Mouse (Mus musculus) left cerebral cortex, postnatal 10 days (tissue): ENCODE data around the gene Stn1. TPM values are rescaled to one million over a fixed set of nuclear protein-coding genes. Genes with fewer than 3 reads are reported as not detected.

Experiments
- DNase-seq, 2 experiments: peaks; one replicate each; pipeline ENCODE4 v3.0.0; 2021 to 2022; ENCODE audit warnings: low spot score in 2 of 2, mixed read lengths in 1 of 2; ENCODE audit errors: extremely low spot score in 1 of 2
- intact Hi-C: fragments of 180-260 bp; cut with DNase I; formaldehyde crosslinking; loops from one replicate; pipeline ENCODE4 v1.15.1; 2025
- total RNA-seq, 2 experiments: library from RNA; stranded (reverse); gene quantifications; 2 replicates each; pipeline ENCODE4 v1.2.3; 2021

The Stn1 gene
- total RNA-seq, 2 experiments from 2014 or later, result 33.9 to 39.4 TPM

DNA sequence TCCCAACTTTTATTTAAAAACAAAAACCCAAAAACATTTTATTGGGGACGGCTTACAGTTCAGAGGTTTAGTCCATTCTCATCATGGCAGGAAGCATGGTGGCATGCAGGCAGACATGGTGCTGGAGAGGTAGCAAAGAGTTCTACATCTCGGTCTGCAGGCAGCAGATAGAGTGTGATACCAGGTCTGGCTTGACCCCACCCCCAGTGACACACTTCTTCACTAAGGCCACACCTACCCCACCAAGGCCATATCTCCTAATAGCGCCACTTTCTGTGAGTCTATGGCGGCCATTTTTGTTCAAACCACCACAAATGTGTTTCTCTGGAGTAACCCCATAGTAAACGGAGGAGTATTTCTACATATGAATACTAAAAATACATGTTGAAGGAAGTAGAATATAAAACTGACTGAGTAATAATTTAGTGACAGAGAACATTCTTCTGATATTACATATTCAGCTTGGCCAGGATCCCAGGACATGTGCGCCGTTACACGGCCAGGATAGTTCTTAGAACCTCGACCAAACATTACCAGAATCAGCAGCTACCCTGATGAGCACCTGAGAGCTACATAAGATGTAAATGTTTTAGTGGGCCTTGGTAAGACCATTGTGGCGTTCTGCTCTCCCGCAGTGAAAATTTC is 11.2 kb upstream of the Stn1 start:
- no peak for DNase-seq
- intact Hi-C loops, result no loop called here

GRCm38 (mm10) chr19:47545528-47545927 is 8.2 kb upstream of the Stn1 start:
- no peak for DNase-seq
- intact Hi-C loops, result no loop called here

- intact Hi-C loops, result no loop called here
- no peak for DNase-seq
Observed at GRCm38 (mm10) chr19:47545055-47545454, 7.7 kb upstream of the Stn1 start.

DNA sequence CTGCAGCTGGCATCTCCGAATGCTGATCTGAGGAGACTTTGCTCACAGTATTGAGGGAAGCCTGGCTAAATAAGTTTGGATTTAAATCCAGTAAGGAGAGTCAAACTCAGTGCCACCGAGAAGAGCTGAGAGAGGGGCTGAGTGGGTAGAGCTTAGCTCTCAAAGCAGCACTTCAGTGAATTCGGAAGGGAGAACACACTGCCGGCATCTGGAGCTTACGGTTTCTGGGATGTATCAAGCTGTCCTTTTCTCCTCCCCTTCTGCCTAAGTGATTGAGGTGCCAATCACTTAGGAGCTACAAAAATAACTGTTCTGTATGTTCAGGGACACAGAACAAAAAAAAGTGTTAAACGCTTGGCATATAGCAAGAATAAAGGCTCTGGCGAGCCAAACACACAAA is 5.1 kb upstream of the Stn1 start:
- intact Hi-C loops, result no loop called here
- DNase-seq, result no peak

DNA sequence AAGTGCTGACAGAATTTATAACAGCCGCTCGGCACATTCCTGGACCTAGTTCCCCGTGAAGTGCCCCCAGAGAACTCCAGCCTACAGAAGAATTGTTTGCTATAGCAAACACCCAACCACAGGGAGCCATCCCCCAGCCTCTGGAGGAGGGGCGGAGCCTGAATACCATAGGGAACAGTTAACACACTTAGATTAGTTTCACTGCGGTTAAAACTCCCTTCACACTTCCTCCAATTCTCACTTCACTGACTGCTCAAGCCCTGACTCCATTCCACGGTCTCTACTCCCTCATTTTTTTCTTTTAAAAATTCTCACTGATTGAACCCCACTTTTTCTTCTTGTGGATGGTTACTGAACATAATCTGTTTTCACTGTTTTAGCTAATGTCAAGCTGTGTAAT is 1.5 kb upstream of the Stn1 start:
- intact Hi-C loops, result no loop called here
- no peak for DNase-seq

DNA sequence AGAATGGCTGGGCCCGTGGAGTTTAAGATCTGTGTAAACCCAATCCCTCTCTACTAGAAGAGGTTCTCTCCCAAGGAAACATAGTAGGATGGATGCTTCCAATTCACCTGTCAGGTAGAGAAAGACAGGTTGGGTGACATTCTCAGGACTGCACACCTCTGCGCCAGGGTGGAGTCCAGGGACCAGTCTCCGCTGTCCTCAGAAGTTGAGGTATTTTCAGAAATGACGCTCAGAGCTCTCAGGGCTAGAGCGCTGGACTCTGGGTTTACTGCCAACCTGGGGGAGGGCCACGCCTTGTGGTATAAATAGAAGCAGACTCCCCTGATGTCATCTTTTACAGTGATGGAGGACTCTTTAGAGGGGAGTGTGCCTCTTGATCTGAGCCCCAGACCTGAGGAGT is 572 bp upstream of the Stn1 start:
- intact Hi-C loops, result no loop called here
- DNase-seq, result no peak

DNA sequence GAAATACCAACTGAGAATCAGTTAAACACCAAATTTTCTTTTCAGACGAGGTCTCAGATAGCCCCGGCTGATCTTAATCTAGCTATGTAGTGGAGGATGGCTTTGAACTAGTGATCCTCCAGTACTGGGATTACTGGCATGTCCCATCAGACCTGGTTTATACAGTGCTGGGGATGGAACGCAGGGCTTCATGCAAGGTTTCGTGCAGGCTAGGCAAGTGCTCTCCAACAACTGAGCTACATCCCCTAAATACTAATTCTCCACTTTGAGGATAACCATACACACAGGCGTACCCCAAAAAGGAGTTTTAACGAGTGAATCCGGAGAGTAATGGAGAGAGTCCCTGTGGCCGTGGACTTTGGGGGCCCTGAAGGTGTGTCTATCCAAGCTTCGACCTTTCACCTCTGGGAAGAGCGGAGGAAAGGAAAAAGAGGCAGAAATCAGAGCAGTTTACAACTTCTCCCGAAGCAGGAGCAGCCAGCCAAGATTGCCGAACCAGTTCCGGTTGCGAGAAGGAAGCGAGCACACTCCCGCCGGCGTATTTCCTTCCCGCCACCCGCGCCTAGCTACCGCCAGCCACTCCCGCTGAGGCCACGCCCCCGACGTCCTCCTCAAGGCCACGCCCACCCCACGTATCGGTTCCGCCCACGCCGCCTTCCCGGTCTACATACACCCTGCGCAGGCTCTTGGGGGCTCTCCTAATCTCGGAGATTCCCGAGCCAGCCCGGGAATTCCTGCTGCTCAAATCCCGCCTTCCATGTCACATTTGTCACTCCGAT is 597 bp downstream of the Stn1 start:
- peak; percentile 96 to 100 for DNase-seq
- intact Hi-C loops, result no loop called here

- peak in 1 of 2 experiments; percentile 54 for DNase-seq
- intact Hi-C loops, result no loop called here
Observed at GRCm38 (mm10) chr19:47534131-47534530, 3.2 kb downstream of the Stn1 start.

GRCm38 (mm10) chr19:47532449-47532848 is 4.9 kb downstream of the Stn1 start:
- no peak for DNase-seq
- intact Hi-C loops, result no loop called here

DNA sequence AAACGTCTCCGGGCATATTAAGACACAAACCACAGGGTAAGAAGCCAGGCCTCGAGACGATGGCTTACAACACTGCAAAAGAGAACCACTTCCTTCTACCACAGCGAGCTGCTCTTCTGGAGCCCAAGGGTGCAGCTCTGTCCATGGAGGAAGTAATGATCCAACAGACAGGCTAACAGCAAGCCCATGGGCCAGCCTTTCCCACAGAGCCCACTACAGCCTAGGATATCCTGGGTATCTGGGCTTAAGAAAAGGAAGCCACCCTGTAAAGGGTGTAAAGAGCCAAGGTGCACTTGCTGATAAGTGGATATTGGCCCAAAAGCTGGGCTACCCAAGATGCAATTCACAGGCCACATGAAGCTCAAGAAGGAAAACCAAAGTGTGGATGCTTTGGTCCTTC is 6.0 kb downstream of the Stn1 start:
- intact Hi-C loops, result no loop called here
- DNase-seq, result no peak

- peak in 1 of 2 experiments; percentile 47 for DNase-seq
- intact Hi-C loops, result no loop called here
Observed at GRCm38 (mm10) chr19:47526239-47526986, 10.9 kb downstream of the Stn1 start.

- no peak for DNase-seq
- intact Hi-C loops, result no loop called here
Observed at GRCm38 (mm10) chr19:47524905-47525304, 12.4 kb downstream of the Stn1 start.

GRCm38 (mm10) chr19:47521403-47521802 is 15.9 kb downstream of the Stn1 start:
- intact Hi-C loops, result no loop called here
- DNase-seq, result no peak

GRCm38 (mm10) chr19:47519163-47519893 is 18.0 kb downstream of the Stn1 start:
- DNase-seq, result no peak
- intact Hi-C loops, result no loop called here

DNA sequence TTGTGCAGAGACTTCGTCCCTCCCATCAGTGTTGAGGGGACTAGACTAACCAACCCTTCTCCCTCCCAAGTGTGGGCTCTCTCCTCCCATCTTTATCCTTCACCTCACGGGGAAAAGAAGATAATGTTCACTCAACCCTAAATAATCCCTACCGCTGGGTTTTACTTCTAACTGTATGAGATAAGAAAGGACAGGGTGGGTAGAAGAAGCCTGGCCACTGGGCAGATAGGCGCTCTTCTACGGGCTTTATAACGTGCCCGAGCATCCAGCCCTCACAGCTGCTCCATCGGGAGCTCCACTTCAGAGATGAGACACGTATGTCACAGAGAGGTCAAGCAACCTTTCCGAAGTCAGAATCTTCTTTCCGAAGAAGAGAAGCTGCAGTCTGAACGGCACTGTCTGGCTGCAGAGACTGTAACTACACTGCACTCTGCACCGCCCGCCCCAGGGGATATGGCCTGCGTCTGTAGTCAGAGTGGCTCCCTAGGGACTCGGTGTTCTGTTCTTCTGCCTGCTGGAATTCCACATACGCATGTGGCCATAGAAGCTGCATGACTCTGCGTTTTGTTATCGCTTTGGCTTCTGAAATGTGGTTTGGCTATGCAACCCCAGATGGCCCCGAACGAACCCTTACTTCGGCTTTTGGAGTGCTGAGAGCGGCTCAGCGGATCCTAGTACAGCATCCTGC is 18.7 kb downstream of the Stn1 start:
- intact Hi-C loops, result no loop called here
- no peak for DNase-seq

- intact Hi-C loops, result no loop called here
- DNase-seq, result no peak
Observed at GRCm38 (mm10) chr19:47517570-47517969, 19.7 kb downstream of the Stn1 start.

- peak in 1 of 2 experiments; percentile 49 for DNase-seq
- intact Hi-C loops, result no loop called here
Observed at GRCm38 (mm10) chr19:47516879-47517278, 20.4 kb downstream of the Stn1 start.

GRCm38 (mm10) chr19:47515091-47515490 is 22.2 kb downstream of the Stn1 start:
- no peak for DNase-seq
- intact Hi-C loops, result no loop called here

- intact Hi-C loops, result no loop called here
- DNase-seq, result no peak
Observed at GRCm38 (mm10) chr19:47513618-47513897, 23.7 kb downstream of the Stn1 start.
